Mouse (Mus musculus) myocyte (in vitro differentiated cells): ENCODE results near the gene Card6. TPM values are rescaled to one million over a fixed set of nuclear protein-coding genes. Genes with fewer than 3 reads are reported as not detected.

Experiments used
- H3K27me3 ChIP-seq: one replicate; pipeline ENCODE4 v1.6.1; 2011; ENCODE audit not compliant: control insufficient read depth, insufficient read depth, insufficient read length
- H3K36me3 ChIP-seq: one replicate; pipeline ENCODE4 v1.6.1; 2011; ENCODE audit not compliant: control insufficient read depth, insufficient read depth
- H3K4me2 ChIP-seq: one replicate; pipeline ENCODE4 v1.6.1; 2011; ENCODE audit warnings: low read depth, control low read depth
- H3K4me3 ChIP-seq: one replicate; pipeline ENCODE4 v1.5.1; 2011; ENCODE audit warnings: mild to moderate bottlenecking, control low read depth, moderate library complexity
- H3K79me2 ChIP-seq: one replicate; pipeline ENCODE4 v1.6.1; 2011; ENCODE audit not compliant: control insufficient read depth, insufficient read depth
- H3ac ChIP-seq: one replicate; pipeline ENCODE4 v1.6.1; 2011; ENCODE audit not compliant: control insufficient read depth, insufficient read length
- CEBPB ChIP-seq: IDR thresholded peaks from 2 replicates; pipeline ENCODE4 v1.6.1; 2011; ENCODE audit warnings: mild to moderate bottlenecking, moderate library complexity; ENCODE audit not compliant: poor library complexity, insufficient read depth, severe bottlenecking
- E2F4 ChIP-seq: IDR thresholded peaks from one replicate; pipeline ENCODE4 v1.6.1; 2011; ENCODE audit warnings: mild to moderate bottlenecking, control low read depth, moderate library complexity; ENCODE audit not compliant: insufficient read depth
- MAX ChIP-seq: IDR thresholded peaks from one replicate; pipeline ENCODE4 v1.6.1; 2011; ENCODE audit warnings: low read depth, mild to moderate bottlenecking, control low read depth
- MYOD1 ChIP-seq, 3 experiments: IDR thresholded peaks; one replicate each; pipeline ENCODE4 v1.6.1; 2011; ENCODE audit warnings: control low read depth in 2 of 3, low read depth in 2 of 3, mild to moderate bottlenecking in 2 of 3, moderate library complexity in 1 of 3; ENCODE audit not compliant: insufficient read length in 2 of 3, control insufficient read depth in 1 of 3
- MYOG ChIP-seq, 3 experiments: IDR thresholded peaks; one replicate each; pipeline ENCODE4 v1.6.1; 2011; ENCODE audit warnings: control low read depth in 2 of 3, low read depth in 2 of 3, mild to moderate bottlenecking in 2 of 3; ENCODE audit not compliant: insufficient read length in 2 of 3, control insufficient read depth in 1 of 3, insufficient read depth in 1 of 3
- POLR2A ChIP-seq: IDR thresholded peaks from one replicate; pipeline ENCODE4 v1.6.1; 2011; ENCODE audit warnings: low read depth, mild to moderate bottlenecking, control low read depth, moderate library complexity; ENCODE audit not compliant: insufficient read length
- POLR2AphosphoS2 ChIP-seq: IDR thresholded peaks from one replicate; pipeline ENCODE4 v1.6.1; 2011; ENCODE audit warnings: low read depth, control low read depth; ENCODE audit not compliant: insufficient read length
- REST ChIP-seq: IDR thresholded peaks from one replicate; pipeline ENCODE4 v1.6.1; 2011; ENCODE audit warnings: mild to moderate bottlenecking, control low read depth, moderate library complexity; ENCODE audit not compliant: insufficient read depth, insufficient read length
- SRF ChIP-seq: IDR thresholded peaks from one replicate; pipeline ENCODE4 v1.6.1; 2011; ENCODE audit warnings: low read depth; ENCODE audit not compliant: control insufficient read depth, insufficient read length
- TCF12 ChIP-seq: IDR thresholded peaks from one replicate; pipeline ENCODE4 v1.6.1; 2011; ENCODE audit warnings: mild to moderate bottlenecking, control low read depth; ENCODE audit not compliant: poor library complexity, insufficient read depth, severe bottlenecking
- TCF3 ChIP-seq: IDR thresholded peaks from one replicate; pipeline ENCODE4 v1.6.1; 2011; ENCODE audit warnings: low read depth, control low read depth; ENCODE audit not compliant: insufficient read length
- USF1 ChIP-seq: IDR thresholded peaks from one replicate; pipeline ENCODE4 v1.6.1; 2011; ENCODE audit warnings: low read depth, mild to moderate bottlenecking, control low read depth, moderate library complexity
- polyA plus RNA-seq: library from polyadenylated mRNA; unstranded; fragments of >200 nt; fragmentation: generic; extraction: Trizol; gene quantifications from one replicate; pipeline ENCODE4 v1.2.1, GENCODE M21; 2012; ENCODE audit warnings: missing spikeins

Card6 gene
- polyA plus RNA-seq, 1 experiment: 4.2 TPM

- Histone ChIP-seq H3K79me2 (peaks cover 34% of the 10 kb centered on the region), H3ac (no peak overlapping the region), H3K36me3 (peaks cover 31% of the 10 kb centered on the region), H3K27me3 (no peaks in the 10 kb centered on the region), H3K4me2 (peak overlapping the region; percentile 81), H3K4me3 (peak overlapping the region; percentile 95)
- TF ChIP-seq TCF3 (no peak), USF1 (no peak), MYOG (IDR thresholded peaks at IDR 0.05; ENCODE audit: control insufficient read depth in 1 of 3, insufficient read depth in 1 of 3, insufficient read length in 2 of 3, low read depth in 2 of 3) (no peak), POLR2AphosphoS2 (no peak), REST (no peak), MAX (no peak), MYOD1 (IDR thresholded peaks at IDR 0.05; ENCODE audit: control insufficient read depth in 1 of 3, insufficient read length in 2 of 3, low read depth in 2 of 3) (no peak), POLR2A (no peak), CEBPB (no peak), TCF12 (no peak), E2F4 (no peak), SRF (no peak)
Observed at GRCm38 (mm10) chr15:5115173-5115572, 6.8 kb upstream of the Card6 start.

GRCm38 (mm10) chr15:5112651-5113050 is 4.3 kb upstream of the Card6 start:
- no peaks in the 10 kb centered on the region for H3K27me3 ChIP-seq
- no peak overlapping the region for H3K4me3 ChIP-seq
- no peak overlapping the region for H3K4me2 ChIP-seq
- peaks cover 6% of the 10 kb centered on the region for H3K36me3 ChIP-seq
- H3ac ChIP-seq: no peak overlapping the region
- peaks cover 12% of the 10 kb centered on the region for H3K79me2 ChIP-seq
- TF ChIP-seq REST: no peak
- no peak for TF ChIP-seq MYOD1 (IDR thresholded peaks at IDR 0.05; ENCODE audit: control insufficient read depth in 1 of 3, insufficient read length in 2 of 3, low read depth in 2 of 3)
- TF ChIP-seq TCF12: no peak
- no peak for TF ChIP-seq TCF3
- TF ChIP-seq MYOG (IDR thresholded peaks at IDR 0.05; ENCODE audit: control insufficient read depth in 1 of 3, insufficient read depth in 1 of 3, insufficient read length in 2 of 3, low read depth in 2 of 3): no peak
- no peak for TF ChIP-seq MAX
- no peak for TF ChIP-seq USF1
- TF ChIP-seq SRF: no peak
- no peak for TF ChIP-seq CEBPB
- TF ChIP-seq POLR2A: no peak
- no peak for TF ChIP-seq E2F4
- no peak for TF ChIP-seq POLR2AphosphoS2

GRCm38 (mm10) chr15:5108655-5109040 is 309 bp upstream of the Card6 start:
- no peaks in the 10 kb centered on the region for H3K79me2 ChIP-seq
- H3K4me2 ChIP-seq: peak overlapping the region; percentile 58
- TF ChIP-seq SRF: no peak
- TF ChIP-seq CEBPB: no peak
- no peak for TF ChIP-seq POLR2AphosphoS2
- TF ChIP-seq TCF3: no peak
- TF ChIP-seq USF1: no peak
- no peak for TF ChIP-seq TCF12
- TF ChIP-seq REST: no peak
- no peak for TF ChIP-seq MAX
- no peaks in the 10 kb centered on the region for H3K27me3 ChIP-seq
- H3ac ChIP-seq: no peak overlapping the region
- H3K36me3 ChIP-seq: peaks cover 6% of the 10 kb centered on the region
- H3K4me3 ChIP-seq: peak overlapping the region; percentile 29

DNA sequence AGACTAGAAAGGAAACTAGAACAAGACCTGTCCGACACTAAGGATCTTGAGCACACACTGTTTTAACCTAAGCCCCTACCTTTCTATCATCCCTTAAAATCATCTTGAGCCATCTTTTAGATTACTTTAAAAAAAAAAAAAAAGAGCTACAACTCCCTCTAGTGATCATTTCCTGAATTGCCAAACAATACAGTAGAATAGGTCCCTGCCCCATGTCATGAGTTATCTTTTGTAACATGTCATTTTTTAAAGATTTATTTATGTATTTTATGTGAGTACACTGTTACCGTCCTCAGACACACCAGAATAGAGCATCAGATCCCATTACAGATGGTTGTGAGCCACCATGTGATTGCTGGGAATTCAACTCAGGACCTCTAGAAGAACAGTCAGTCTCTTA is 2.0 kb downstream of the Card6 start:
- Histone ChIP-seq H3K4me3 (peak overlapping the region; percentile 29), H3K4me2 (peak overlapping the region; percentile 56), H3K36me3 (peaks cover 6% of the 10 kb centered on the region), H3K27me3 (no peaks in the 10 kb centered on the region), H3K79me2 (no peaks in the 10 kb centered on the region), H3ac (no peak overlapping the region)
- no peak for TF ChIP-seq USF1
- TF ChIP-seq SRF: no peak
- no peak for TF ChIP-seq CEBPB
- TF ChIP-seq TCF12: no peak
- no peak for TF ChIP-seq MAX
- no peak for TF ChIP-seq MYOD1 (IDR thresholded peaks at IDR 0.05; ENCODE audit: control insufficient read depth in 1 of 3, insufficient read length in 2 of 3, low read depth in 2 of 3)
- no peak for TF ChIP-seq REST
- no peak for TF ChIP-seq POLR2A
- TF ChIP-seq POLR2AphosphoS2: no peak
- TF ChIP-seq MYOG (IDR thresholded peaks at IDR 0.05; ENCODE audit: control insufficient read depth in 1 of 3, insufficient read depth in 1 of 3, insufficient read length in 2 of 3, low read depth in 2 of 3): no peak
